Mouse (Mus musculus): ENCODE measurements around the gene Greb1.

DNA sequence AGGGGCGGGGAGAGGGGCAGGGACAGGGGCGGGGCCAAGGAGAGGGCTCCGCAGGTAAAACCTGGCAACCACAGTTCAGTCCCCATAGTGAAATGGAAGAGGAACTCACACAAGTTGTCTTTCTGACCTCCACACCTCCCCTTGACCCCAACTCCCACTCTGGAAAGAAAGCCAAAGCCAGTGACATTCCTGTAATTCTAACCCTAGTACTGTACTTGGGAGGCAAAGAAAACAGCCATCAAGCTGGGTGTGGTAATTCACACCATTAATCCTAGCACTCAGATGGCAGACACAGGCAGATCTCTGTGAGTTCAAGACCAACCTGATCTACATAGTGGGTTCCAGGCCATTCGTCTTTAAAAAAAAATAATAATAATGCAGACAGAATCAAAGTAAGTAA, 7.3 kb downstream of the Greb1 start:
- no peak for TF ChIP-seq USF1 (IDR thresholded peaks at IDR 0.05; ENCODE audit: low read depth)
- TF ChIP-seq POLR2A (IDR thresholded peaks at IDR 0.05; ENCODE audit: insufficient read length, low read depth): no peak
- TF ChIP-seq MYOD1 (IDR thresholded peaks at IDR 0.05; ENCODE audit: control insufficient read depth in 1 of 3, insufficient read length in 2 of 3, low read depth in 2 of 3): no peak
- TF ChIP-seq MYOG (IDR thresholded peaks at IDR 0.05; ENCODE audit: control insufficient read depth in 1 of 3, insufficient read depth in 1 of 3, insufficient read length in 2 of 3, low read depth in 2 of 3): no peak

All from myocyte (in vitro differentiated cells).